Mouse (Mus musculus) frontal cortex, adult 2 months (tissue): ENCODE measurements around the gene Olfr617. TPM values are rescaled to one million over a fixed set of nuclear protein-coding genes. Genes with fewer than 3 reads are reported as not detected.
"Not testable (repeated sequence)": the region's sequence is repeated elsewhere in the genome, so short reads cannot be mapped to it uniquely, and the experiment has no call there.

ENCODE experiments used
- DNase-seq, 2 experiments: peaks; one replicate each; pipeline ENCODE4 v3.0.0; 2022; ENCODE audit warnings: low spot score in 1 of 2; ENCODE audit errors: extremely low spot score in 1 of 2
- polyA plus RNA-seq: library from polyadenylated mRNA; depleted of rRNA; stranded (reverse); fragments of >200 nt; gene quantifications from 2 replicates; pipeline ENCODE4 v1.2.3, GENCODE M21; 2012; rRNA removed

Olfr617 gene
- not detected in 2 replicates for polyA plus RNA-seq

- DNase-seq, result no peak
Measured at GRCm38 (mm10) chr7:103572761-103573160, at the start of gene Olfr617. Olfr617 (plus strand) TSS chr7:103573061.

GRCm38 (mm10) chr7:103542617-103543016, 30.2 kb upstream of the Olfr617 start, which contains the start of gene Olfr612:
Olfr612 (minus strand) TSS chr7:103542717.
- not testable (repeated sequence) for DNase-seq

GRCm38 (mm10) chr7:103547774-103548173, 25.1 kb upstream of the Olfr617 start, which contains the start of gene Olfr613:
Olfr613 (plus strand) TSS chr7:103548074.
- DNase-seq, result no peak

GRCm38 (mm10) chr7:103555779-103556178, 17.1 kb upstream of the Olfr617 start, which contains the start of gene Olfr615:
Olfr615 (plus strand) TSS chr7:103556079.
- DNase-seq, result no peak

GRCm38 (mm10) chr7:103569043-103569442, 3.8 kb upstream of the Olfr617 start, which contains the start of gene Olfr616:
Olfr616 (minus strand) TSS chr7:103569143.
- no peak for DNase-seq

GRCm38 (mm10) chr7:103589803-103590202, 16.9 kb downstream of the Olfr617 start, which contains the start of gene Olfr618:
Olfr618 (plus strand) TSS chr7:103590103.
- DNase-seq, result no peak

- no peak for DNase-seq
Measured at GRCm38 (mm10) chr7:103600275-103600674, 27.4 kb downstream of the Olfr617 start, which contains the start of gene Olfr619. Olfr619 (plus strand) TSS chr7:103600575.

GRCm38 (mm10) chr7:103607425-103607824, 34.6 kb downstream of the Olfr617 start:
- DNase-seq, result no peak

GRCm38 (mm10) chr7:103612434-103612833, 39.6 kb downstream of the Olfr617 start, which contains the start of gene Olfr620:
Olfr620 (minus strand) TSS chr7:103612534.
- DNase-seq, result no peak

Other genes with a start within 250 kb of the Olfr617 start
- 0.06 TPM in 1 of 2 replicates, not detected in the other for gene Olfr598, start 249.5 kb upstream of the Olfr617 start, polyA plus RNA-seq
- not detected in 2 replicates for gene Olfr599, start 237.1 kb upstream of the Olfr617 start, polyA plus RNA-seq
- gene Olfr600, start 223.4 kb upstream of the Olfr617 start, polyA plus RNA-seq, result not detected in 2 replicates
- gene Olfr601, start 210.4 kb upstream of the Olfr617 start, polyA plus RNA-seq, result not detected in 2 replicates
- not detected in 2 replicates for gene Olfr603, start 186.9 kb upstream of the Olfr617 start, polyA plus RNA-seq
- not detected in 2 replicates for gene Usp17lc, start 158.0 kb upstream of the Olfr617 start, polyA plus RNA-seq
- gene Olfr605, start 127.6 kb upstream of the Olfr617 start, polyA plus RNA-seq, result not detected in 2 replicates
- not detected in 2 replicates for gene Olfr606, start 124.0 kb upstream of the Olfr617 start, polyA plus RNA-seq
- not detected in 2 replicates for gene Olfr607, start 108.9 kb upstream of the Olfr617 start, polyA plus RNA-seq
- gene Olfr608, start 103.2 kb upstream of the Olfr617 start, polyA plus RNA-seq, result not detected in 2 replicates
- gene Olfr609, start 75.0 kb upstream of the Olfr617 start, polyA plus RNA-seq, result not detected in 2 replicates
- not detected in 2 replicates for gene Olfr610, start 60.9 kb upstream of the Olfr617 start, polyA plus RNA-seq
- gene Olfr611, start 52.2 kb upstream of the Olfr617 start, polyA plus RNA-seq, result not detected in 2 replicates
- not detected in 2 replicates for gene Olfr612, start 30.3 kb upstream of the Olfr617 start, polyA plus RNA-seq
- gene Olfr613, start 25.0 kb upstream of the Olfr617 start, polyA plus RNA-seq, result not detected in 2 replicates
- gene Olfr615, start 17.0 kb upstream of the Olfr617 start, polyA plus RNA-seq, result not detected in 2 replicates
- gene Olfr616, start 3.9 kb upstream of the Olfr617 start, polyA plus RNA-seq, result not detected in 2 replicates
- gene Olfr618, start 17.0 kb downstream of the Olfr617 start, polyA plus RNA-seq, result not detected in 2 replicates
- not detected in 2 replicates for gene Olfr619, start 27.5 kb downstream of the Olfr617 start, polyA plus RNA-seq
- not detected in 2 replicates for gene Olfr620, start 39.5 kb downstream of the Olfr617 start, polyA plus RNA-seq
- gene Olfr622, start 69.6 kb downstream of the Olfr617 start, polyA plus RNA-seq, result not detected in 2 replicates
- gene Olfr623, start 90.6 kb downstream of the Olfr617 start, polyA plus RNA-seq, result not detected in 2 replicates
- 0.02 TPM in 1 of 2 replicates, not detected in the other for gene Olfr624, start 98.1 kb downstream of the Olfr617 start, polyA plus RNA-seq
- gene Olfr625-ps1, start 109.7 kb downstream of the Olfr617 start, polyA plus RNA-seq, result not detected in 2 replicates
- not detected in 2 replicates for gene Olfr243, start 141.6 kb downstream of the Olfr617 start, polyA plus RNA-seq
- gene Olfr628, start 157.3 kb downstream of the Olfr617 start, polyA plus RNA-seq, result not detected in 2 replicates
- not detected in 2 replicates for gene Olfr629, start 171.9 kb downstream of the Olfr617 start, polyA plus RNA-seq
- gene Olfr630, start 184.3 kb downstream of the Olfr617 start, polyA plus RNA-seq, result not detected in 2 replicates
- gene Olfr69, start 198.5 kb downstream of the Olfr617 start, polyA plus RNA-seq, result not detected in 2 replicates
- gene Olfr68, start 206.6 kb downstream of the Olfr617 start, polyA plus RNA-seq, result not detected in 2 replicates
- not detected in 2 replicates for gene Olfr67, start 218.8 kb downstream of the Olfr617 start, polyA plus RNA-seq
- 66.4 and 91.1 TPM in 2 replicates for gene Hbb-bt, start 240.9 kb downstream of the Olfr617 start, polyA plus RNA-seq